Mouse (Mus musculus): ENCODE measurements around the gene Mgll.

- TF ChIP-seq POLR2A (IDR thresholded peaks at IDR 0.05; ENCODE audit: low read depth, low read length): no peak
- TF ChIP-seq CTCF (conservative IDR thresholded peaks at IDR 0.05; ENCODE audit: insufficient read depth, insufficient read length, low read depth, low read length): no peak
These were observed 3.3 kb downstream of the Mgll start for GRCm38 (mm10) chr6:88727490-88727889.

All from kidney, adult 2 months (tissue).